Comparison of ENCODE assay signal across 18 mouse cellular contexts in genomic region chr6:27997250-27997649, GRCm38 (mm10).
"Had no signal": no experiment of that assay in that cellular context is flagged by ENCODE, and none has a peak within 500 bp of the region (broad histone marks: within the 10 kb centered on the region; RNA-seq: fewer than 3 reads in every experiment).

No protein-coding gene starts in this region.

- H3K4me2 ChIP-seq: lung, embryonic 15.5 days; midbrain, embryonic 13.5 days had no signal

- H3K4me3 ChIP-seq: lung, embryonic 15.5 days; megakaryocyte, embryonic 14.5 days; midbrain, embryonic 10.5 days; midbrain, embryonic 13.5 days had no signal

- H3K4me1 ChIP-seq: lung, embryonic 15.5 days; megakaryocyte, embryonic 14.5 days; midbrain, embryonic 10.5 days; midbrain, embryonic 13.5 days had no signal

- H3K9ac ChIP-seq: liver, embryonic 14.5 days; lung, embryonic 15.5 days; midbrain, embryonic 13.5 days had no signal

- H3K27me3 ChIP-seq: lung, embryonic 15.5 days; megakaryocyte, embryonic 14.5 days; midbrain, embryonic 13.5 days had no signal

- ATAC-seq: intestine, postnatal 0 days; midbrain, embryonic 13.5 days had no signal

- H3K27ac ChIP-seq: liver, embryonic 14.5 days; lung, embryonic 15.5 days; midbrain, embryonic 10.5 days; midbrain, embryonic 13.5 days had no signal

- DNase-seq: kidney, adult 2 months; kidney, postnatal 10 days; kidney, postnatal 4 days; left cerebral cortex, postnatal 4 days; lung, adult 18-20 months; lung, postnatal 10 days; lung, postnatal 36 days; right cerebral cortex, adult 18-20 months; right cerebral cortex, postnatal 14 days; right cerebral cortex, postnatal 4 days; thymus, adult 18-20 months; thymus, postnatal 36 days had no signal

- H3K36me3 ChIP-seq: lung, embryonic 15.5 days; midbrain, embryonic 10.5 days; midbrain, embryonic 13.5 days had no signal

- H3K9me3 ChIP-seq: lung, embryonic 15.5 days; megakaryocyte, embryonic 14.5 days; midbrain, embryonic 10.5 days; midbrain, embryonic 13.5 days had no signal
